Mouse (Mus musculus) spleen, adult 2 months (tissue): ENCODE results near the gene Efna5. TPM values are rescaled to one million over a fixed set of nuclear protein-coding genes. Genes with fewer than 3 reads are reported as not detected.

Source experiments
- DNase-seq, 2 experiments: peaks; one replicate each; pipeline versions ENCODE4 v3.0.0 to v3.0.0-alpha.2; 2012 to 2021; ENCODE audit warnings: low spot score in 2 of 2, low read depth in 1 of 2
- H3K27ac ChIP-seq: fragments of 200-500 bp; 2 replicates; pipeline ENCODE4 v1.5.1; 2012; ENCODE audit warnings: low read length, inconsistent platforms; ENCODE audit not compliant: insufficient read depth
- H3K27me3 ChIP-seq: fragments of 200-500 bp; 2 replicates; pipeline ENCODE4 v1.6.1; 2012; ENCODE audit warnings: mild to moderate bottlenecking, moderate library complexity, low read length, inconsistent platforms; ENCODE audit not compliant: control insufficient read depth, insufficient read depth
- H3K36me3 ChIP-seq: fragments of 200-500 bp; 2 replicates; pipeline ENCODE4 v1.6.1; 2012; ENCODE audit warnings: mild to moderate bottlenecking, low read length, inconsistent platforms; ENCODE audit not compliant: control insufficient read depth, insufficient read depth
- H3K4me1 ChIP-seq: fragments of 200-500 bp; 2 replicates; pipeline ENCODE4 v1.6.1; 2011; ENCODE audit warnings: inconsistent platforms; ENCODE audit not compliant: control insufficient read depth, insufficient read depth, insufficient read length
- H3K4me3 ChIP-seq: fragments of 200-500 bp; 2 replicates; pipeline ENCODE4 v1.5.1; 2011; ENCODE audit warnings: mild to moderate bottlenecking, inconsistent platforms; ENCODE audit not compliant: insufficient read depth, insufficient read length; ENCODE audit errors: extremely low read depth
- CTCF ChIP-seq: fragments of 200-500 bp; IDR thresholded peaks from 2 replicates; pipeline ENCODE4 v1.5.1; 2011; ENCODE audit warnings: mild to moderate bottlenecking, inconsistent platforms; ENCODE audit not compliant: insufficient read depth, insufficient read length, insufficient replicate concordance; ENCODE audit errors: extremely low read depth
- POLR2A ChIP-seq: fragments of 200-500 bp; IDR thresholded peaks from 2 replicates; pipeline ENCODE4 v1.6.1; 2011; ENCODE audit warnings: low read depth, low read length, inconsistent platforms
- WGBS: fragments of 180-500 bp; shearing (Covaris S2); methylation state at CpG from one replicate; pipeline ENCODE4 v1.1.7; 2018; 5-methylcytosine and 5-hydroxymethylcytosine counted together
- polyA plus RNA-seq: library from polyadenylated mRNA; depleted of rRNA; stranded (reverse); fragments of >200 nt; gene quantifications from 2 replicates; pipeline ENCODE4 v1.2.3, GENCODE M21; 2012

Efna5 gene
- polyA plus RNA-seq, 1 experiment = 0.30 TPM

DNA sequence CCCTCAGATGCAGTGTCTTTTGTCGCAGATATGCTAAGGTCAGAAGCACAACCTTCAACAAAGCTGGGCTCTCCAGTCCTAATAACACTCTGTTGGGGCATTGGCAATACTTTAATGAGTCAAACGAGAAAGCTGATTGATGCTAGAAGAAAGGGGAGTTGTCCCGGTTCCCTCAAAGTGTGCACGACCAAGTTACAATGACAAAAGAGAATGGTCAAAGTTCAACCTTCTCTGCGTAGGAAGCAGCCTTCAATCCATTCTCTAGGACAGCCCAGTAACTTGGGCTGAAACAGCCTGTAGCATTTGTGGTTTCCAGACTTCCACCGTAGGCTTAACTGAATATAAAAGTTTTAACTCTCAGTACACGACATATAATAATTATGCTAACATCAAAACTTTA is 43.8 kb downstream of the Efna5 start:
- H3K36me3 ChIP-seq = no peaks in the 10 kb centered on the region
- 56% methylated on average over 7 of the region's 7 CpGs for WGBS
- TF ChIP-seq POLR2A (no peak), CTCF (no peak)

DNA sequence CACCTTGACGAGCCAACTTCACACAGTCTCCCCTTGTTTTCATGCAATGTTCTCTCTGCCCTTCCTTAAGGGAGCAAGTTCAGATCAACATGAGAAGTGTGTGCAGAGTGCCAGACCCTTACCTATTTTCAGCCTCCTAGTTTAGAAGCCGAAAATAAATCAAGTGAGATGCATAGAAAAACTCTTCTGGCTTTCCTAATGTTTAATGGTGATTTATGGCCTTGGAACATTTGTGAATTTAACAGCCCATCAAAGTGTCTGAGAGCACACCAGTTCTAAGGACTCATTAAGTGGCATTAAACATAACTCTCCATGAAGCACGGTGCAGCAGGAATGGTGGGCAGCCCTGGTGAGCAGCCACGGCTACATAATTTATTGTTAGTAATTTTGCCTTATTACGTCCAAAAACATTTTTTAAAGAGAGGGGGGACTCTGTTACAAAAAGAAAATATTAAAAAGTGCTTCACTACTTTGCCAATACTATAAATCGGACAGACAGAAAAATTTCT is 44.5 kb downstream of the Efna5 start:
- Histone ChIP-seq H3K27me3 (no peaks in the 10 kb centered on the region), H3K4me3 (no peak overlapping the region), H3K36me3 (no peaks in the 10 kb centered on the region), H3K27ac (no peak overlapping the region), H3K4me1 (no peaks in the 10 kb centered on the region)
- WGBS = 91% methylated on average over 6 of the region's 6 CpGs
- TF ChIP-seq POLR2A = no peak
- TF ChIP-seq CTCF = no peak
- DNase-seq = no peak

More for the DNA sequence above, 43.8 kb downstream of the Efna5 start:
- H3K4me1 ChIP-seq = no peaks in the 10 kb centered on the region
- H3K27me3 ChIP-seq = no peaks in the 10 kb centered on the region
- H3K27ac ChIP-seq = no peak overlapping the region
- no peak overlapping the region for H3K4me3 ChIP-seq
- no peak for DNase-seq

DNA sequence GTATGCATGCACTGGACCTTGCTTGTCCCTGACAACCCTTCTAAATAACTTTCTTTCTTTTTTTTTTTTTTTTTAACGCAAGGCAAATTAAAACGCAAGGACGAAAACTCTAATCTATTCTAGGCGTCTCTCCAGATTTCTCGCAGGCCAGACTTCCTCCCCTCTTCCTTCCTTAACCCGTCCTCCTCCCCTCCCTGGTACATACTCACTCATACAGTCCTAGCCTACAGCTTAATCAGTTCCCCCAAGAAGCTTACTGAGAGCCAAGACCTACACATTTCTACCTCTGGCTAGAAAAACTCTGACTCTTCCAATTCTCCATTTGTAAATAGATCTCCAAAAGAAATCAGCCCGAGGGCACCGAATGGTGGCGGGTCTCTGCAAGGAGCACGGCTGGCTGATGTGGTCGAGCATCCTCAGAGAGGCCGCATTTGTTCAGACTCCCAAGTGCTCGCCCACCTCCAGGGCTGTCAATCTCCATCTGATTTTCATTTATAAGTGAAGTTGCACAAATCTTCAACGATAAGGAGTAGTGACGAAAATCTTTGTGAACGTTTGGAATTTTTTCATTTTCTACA is 48.5 kb downstream of the Efna5 start:
- WGBS = 44% methylated on average over 16 of the region's 16 CpGs
- Histone ChIP-seq H3K4me1 (no peaks in the 10 kb centered on the region), H3K27me3 (no peaks in the 10 kb centered on the region), H3K4me3 (no peak overlapping the region), H3K27ac (no peak overlapping the region), H3K36me3 (no peaks in the 10 kb centered on the region)
- no peak for DNase-seq
- TF ChIP-seq POLR2A (no peak), CTCF (no peak)

DNA sequence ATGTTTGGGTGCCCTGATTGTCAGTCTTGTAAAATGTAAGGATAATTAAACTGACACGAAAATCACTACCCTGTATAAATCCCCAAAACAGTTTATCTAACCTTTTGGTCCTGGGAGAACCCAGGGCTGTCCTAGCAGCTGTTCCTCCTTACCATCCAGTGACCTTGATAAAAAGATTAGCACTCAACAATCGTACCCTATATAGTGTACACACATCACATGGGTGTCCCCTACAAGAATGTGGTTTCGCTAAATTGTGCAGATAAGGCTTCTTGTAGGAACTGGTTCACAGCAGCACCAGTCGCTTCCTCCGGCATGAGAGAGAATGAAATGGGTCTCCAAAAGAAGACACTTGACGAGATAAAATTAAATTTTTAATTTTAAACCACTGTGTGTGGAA is 53.6 kb downstream of the Efna5 start:
- WGBS = 81% methylated on average over 6 of the region's 6 CpGs

DNA sequence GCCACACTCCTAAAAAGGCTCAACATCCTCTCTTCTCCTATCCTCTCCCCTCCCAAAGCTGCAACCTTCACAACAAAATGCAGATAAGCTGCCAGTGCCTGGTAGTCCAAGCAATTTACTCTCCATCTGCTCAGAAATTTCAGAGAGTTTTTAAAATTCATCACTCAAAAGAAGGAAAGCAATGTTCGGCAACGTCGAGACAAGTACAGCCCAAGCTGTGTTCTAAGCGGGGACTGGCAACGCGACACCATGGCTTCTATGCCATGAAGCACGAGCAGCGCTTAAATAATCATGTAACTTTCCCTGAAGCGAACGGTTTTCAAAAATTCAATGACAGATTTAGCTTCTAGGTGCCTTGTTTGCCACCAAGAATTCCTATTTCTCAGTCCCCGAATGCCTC is 59.9 kb downstream of the Efna5 start:
- H3K27me3 ChIP-seq = no peaks in the 10 kb centered on the region
- H3K36me3 ChIP-seq = no peaks in the 10 kb centered on the region
- H3K27ac ChIP-seq = no peak overlapping the region
- H3K4me1 ChIP-seq = peaks cover 4% of the 10 kb centered on the region; the same call in 1 of the 2 replicates
- no peak for DNase-seq
- no peak for TF ChIP-seq POLR2A
- no peak for TF ChIP-seq CTCF
- no peak overlapping the region for H3K4me3 ChIP-seq
- 96% methylated on average over 11 of the region's 11 CpGs for WGBS

More for the DNA sequence above, 53.6 kb downstream of the Efna5 start:
- H3K27ac ChIP-seq = no peak overlapping the region
- TF ChIP-seq CTCF = no peak
- TF ChIP-seq POLR2A = no peak
- no peaks in the 10 kb centered on the region for H3K27me3 ChIP-seq
- no peak for DNase-seq
- H3K4me1 ChIP-seq = no peaks in the 10 kb centered on the region
- H3K36me3 ChIP-seq = no peaks in the 10 kb centered on the region
- no peak overlapping the region for H3K4me3 ChIP-seq

DNA sequence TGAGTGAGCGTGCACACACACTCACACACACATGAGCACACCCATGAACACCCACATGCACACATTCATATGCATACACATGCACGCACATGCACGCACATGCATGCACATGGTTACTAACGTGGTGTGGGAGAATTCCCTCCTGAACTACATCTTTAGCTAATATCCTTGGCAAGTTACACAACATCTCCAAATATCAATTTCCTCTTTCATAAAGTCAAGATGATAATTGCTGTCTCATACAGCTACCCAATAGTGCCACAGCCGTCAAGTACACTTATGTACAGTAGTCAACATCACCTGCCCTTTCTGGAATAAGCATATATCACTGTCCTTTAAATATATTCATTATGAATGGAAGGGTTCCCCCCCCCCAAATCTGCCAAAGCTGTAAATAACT is 61.2 kb downstream of the Efna5 start:
- WGBS = 87% methylated on average over 5 of the region's 5 CpGs
- TF ChIP-seq POLR2A (no peak), CTCF (no peak)
- no peak overlapping the region for H3K4me3 ChIP-seq

DNA sequence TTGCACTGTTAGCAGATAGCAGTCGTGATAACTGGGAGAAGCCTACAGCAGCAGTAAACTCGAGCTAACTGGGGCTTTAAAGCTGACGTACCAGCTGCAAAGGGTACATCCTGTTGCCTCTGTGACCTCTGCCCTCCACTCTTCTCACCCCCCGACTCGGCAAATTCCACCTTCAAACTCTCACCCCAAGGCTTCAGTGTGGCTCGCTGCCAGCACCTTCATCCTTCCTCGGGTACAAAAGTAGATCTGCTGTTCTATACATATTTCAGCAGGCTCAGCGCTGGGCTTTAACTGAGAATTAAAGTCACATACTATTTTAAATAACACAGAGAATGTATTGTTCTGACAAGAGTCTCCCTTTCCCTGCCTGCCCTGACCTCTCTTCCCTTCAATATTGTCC is 62.3 kb downstream of the Efna5 start:
- TF ChIP-seq CTCF (no peak), POLR2A (no peak)
- Histone ChIP-seq H3K36me3 (no peaks in the 10 kb centered on the region), H3K27me3 (no peaks in the 10 kb centered on the region; the same call in 1 of the 2 replicates), H3K4me1 (peaks cover 4% of the 10 kb centered on the region; the same call in 1 of the 2 replicates), H3K4me3 (no peak overlapping the region), H3K27ac (no peak overlapping the region; the same call in 1 of the 2 replicates)
- 7% methylated on average over 8 of the region's 8 CpGs for WGBS
- no peak for DNase-seq

More for the DNA sequence above, 61.2 kb downstream of the Efna5 start:
- Histone ChIP-seq H3K4me1 (peaks cover 4% of the 10 kb centered on the region; the same call in 1 of the 2 replicates), H3K27me3 (no peaks in the 10 kb centered on the region), H3K36me3 (no peaks in the 10 kb centered on the region), H3K27ac (no peak overlapping the region)
- DNase-seq = no peak
